Comparison of ENCODE assay signal across 7 mouse cellular contexts in genomic region chr4:3089567-3090377, GRCm38 (mm10).
DNase-seq lines count a peak whose midpoint lies in the region; ATAC-seq and TF ChIP-seq lines count a peak whose summit lies in the region.

No protein-coding gene starts in this region.

- no peak for ATAC-seq in lung, embryonic 14.5 days (ENCODE audit: insufficient read depth)
- peak; percentile 41; the same call in 1 of the 2 replicates for ATAC-seq in intestine, embryonic 16.5 days

- no peaks in the 10 kb centered on the region for H3K36me3 ChIP-seq in lung, embryonic 14.5 days (ENCODE audit: insufficient read depth)
- no peaks in the 10 kb centered on the region for H3K36me3 ChIP-seq in intestine, embryonic 16.5 days (ENCODE audit: control insufficient read depth, insufficient read depth, low read length)

- peak; percentile 6 for DNase-seq in lung, embryonic 14.5 days
- DNase-seq in lung, postnatal 36 days = no peak
- peak; percentile 0 for DNase-seq in embryo, embryonic 10.5 days (ENCODE audit: low spot score)
- DNase-seq in skeletal muscle tissue, adult 2 months (ENCODE audit: low read depth, low spot score) = peak; percentile 25
- DNase-seq in left cerebral cortex, adult 8-10 months (ENCODE audit: low spot score in 2 of 2) = no peak
- DNase-seq in urinary bladder, postnatal 14 days (ENCODE audit: low spot score) = no peak

- no peak overlapping the region for H3K9ac ChIP-seq in lung, embryonic 14.5 days
- no peak overlapping the region for H3K9ac ChIP-seq in intestine, embryonic 16.5 days (ENCODE audit: low read depth, low read length)

- no peak overlapping the region for H3K27ac ChIP-seq in lung, embryonic 14.5 days (ENCODE audit: low read depth)
- H3K27ac ChIP-seq in intestine, embryonic 16.5 days (ENCODE audit: low read length) = no peak overlapping the region

- H3K27me3 ChIP-seq in lung, embryonic 14.5 days (ENCODE audit: insufficient read depth, low read length) = no peaks in the 10 kb centered on the region
- H3K27me3 ChIP-seq in intestine, embryonic 16.5 days (replicated peaks; ENCODE audit: control insufficient read depth, insufficient read depth, low read length) = no peaks in the 10 kb centered on the region

- 65% methylated on average over 13 of the region's 13 CpGs for WGBS in lung, embryonic 14.5 days
- WGBS in intestine, embryonic 16.5 days = 66% methylated on average over 13 of the region's 13 CpGs

- H3K9me3 ChIP-seq in lung, embryonic 14.5 days (ENCODE audit: low read depth, low read length) = peaks cover 30% of the 10 kb centered on the region
- peaks cover 27% of the 10 kb centered on the region for H3K9me3 ChIP-seq in intestine, embryonic 16.5 days (ENCODE audit: control insufficient read depth, low read length)

- H3K4me1 ChIP-seq in lung, embryonic 14.5 days (ENCODE audit: insufficient read depth) = no peaks in the 10 kb centered on the region
- no peaks in the 10 kb centered on the region for H3K4me1 ChIP-seq in intestine, embryonic 16.5 days (ENCODE audit: control insufficient read depth, insufficient read depth, low read length)

- H3K4me2 ChIP-seq in lung, embryonic 14.5 days = no peak overlapping the region
- H3K4me2 ChIP-seq in intestine, embryonic 16.5 days (ENCODE audit: low read depth, low read length) = no peak overlapping the region

- H3K4me3 ChIP-seq in lung, embryonic 14.5 days (ENCODE audit: low read depth, low read length) = no peak overlapping the region
- no peak overlapping the region for H3K4me3 ChIP-seq in intestine, embryonic 16.5 days (ENCODE audit: low read length)

- no peak for TF ChIP-seq CTCF in lung, embryonic 14.5 days (IDR thresholded peaks at IDR 0.05; ENCODE audit: low read depth)

Comparison
In these comparisons a context has a peak if more than half of its experiments do, and no peak if none do; other contexts are left out.
1. DNase-seq: peak in lung, embryonic 14.5 days (single experiment), embryo, embryonic 10.5 days (single experiment) and skeletal muscle tissue, adult 2 months (single experiment); none in lung, postnatal 36 days (single experiment), left cerebral cortex, adult 8-10 months (0 of 2) and urinary bladder, postnatal 14 days (single experiment).